Mouse (Mus musculus) stomach, postnatal 0 days (tissue): ENCODE results near the gene 4930430F08Rik.

ENCODE experiments used
- CTCF ChIP-seq: IDR thresholded peaks from 2 replicates; pipeline ENCODE4 v1.5.1; 2016; ENCODE audit warnings: antibody characterized with exemption, low read depth, mild to moderate bottlenecking, moderate library complexity
- EP300 ChIP-seq: optimal IDR thresholded peaks from 2 replicates; pipeline ENCODE3; 2016; ENCODE audit warnings: antibody characterized with exemption

DNA sequence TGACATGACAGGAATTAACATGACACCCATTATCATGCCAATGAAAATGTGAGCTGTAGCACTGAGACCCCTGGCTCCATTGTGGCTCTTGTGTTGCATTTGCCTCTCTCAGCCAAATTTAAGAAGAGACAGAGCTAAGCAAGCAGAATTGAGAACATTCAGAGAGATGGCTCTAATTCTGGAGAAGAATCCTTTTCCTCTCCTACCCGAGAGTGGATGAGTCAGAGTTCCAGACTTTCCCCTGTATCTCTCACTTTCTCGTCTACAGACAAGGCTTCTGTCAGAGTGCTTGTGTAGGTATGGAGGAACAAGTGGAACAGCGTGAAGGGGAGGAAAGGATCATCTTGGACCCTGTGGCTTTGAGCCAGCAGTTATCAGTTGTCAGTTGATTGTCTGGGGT, 26.1 kb downstream of the 4930430F08Rik start:
- TF ChIP-seq EP300: no peak
- TF ChIP-seq CTCF: no peak
